Mouse (Mus musculus): ENCODE measurements around the gene Fam149b.

Fam149b gene

GRCm38 (mm10) chr14:20428593-20428992 is 80.6 kb downstream of the Fam149b start:
- Histone ChIP-seq H3K27me3 (ENCODE audit: control insufficient read depth, insufficient read depth, low read length, poor library complexity, severe bottlenecking) (no peaks in the 10 kb centered on the region), H3K36me3 (ENCODE audit: control insufficient read depth, insufficient read depth, low read length, poor library complexity, severe bottlenecking) (no peaks in the 10 kb centered on the region)
- peak; percentile 29 for DNase-seq (ENCODE audit: low read depth, low spot score)

GRCm38 (mm10) chr14:20429833-20430232 is 81.9 kb downstream of the Fam149b start:
- Histone ChIP-seq H3K27me3 (ENCODE audit: control insufficient read depth, insufficient read depth, low read length, poor library complexity, severe bottlenecking) (no peaks in the 10 kb centered on the region), H3K36me3 (ENCODE audit: control insufficient read depth, insufficient read depth, low read length, poor library complexity, severe bottlenecking) (no peaks in the 10 kb centered on the region)
- DNase-seq (ENCODE audit: low read depth, low spot score): no peak

- DNase-seq (ENCODE audit: low read depth, low spot score): no peak
- Histone ChIP-seq H3K36me3 (ENCODE audit: control insufficient read depth, insufficient read depth, low read length, poor library complexity, severe bottlenecking) (no peaks in the 10 kb centered on the region), H3K27me3 (ENCODE audit: control insufficient read depth, insufficient read depth, low read length, poor library complexity, severe bottlenecking) (no peaks in the 10 kb centered on the region)
Observed at GRCm38 (mm10) chr14:20431726-20432125, 83.8 kb downstream of the Fam149b start.

- Histone ChIP-seq H3K36me3 (ENCODE audit: control insufficient read depth, insufficient read depth, low read length, poor library complexity, severe bottlenecking) (no peaks in the 10 kb centered on the region), H3K27me3 (ENCODE audit: control insufficient read depth, insufficient read depth, low read length, poor library complexity, severe bottlenecking) (no peaks in the 10 kb centered on the region)
- DNase-seq (ENCODE audit: low read depth, low spot score): no peak
Observed at GRCm38 (mm10) chr14:20432420-20432819, 84.5 kb downstream of the Fam149b start.
